Mouse (Mus musculus) splenic B cell, adult 2 months (primary cell): Measurements from ENCODE around the gene Raver2.
A peak's percentile ranks its signal among the peaks of the same experiment; 100 is the strongest.
"Not testable (repeated sequence)": the region's sequence is repeated elsewhere in the genome, so short reads cannot be mapped to it uniquely, and the experiment has no call there.

Experiments used
- DNase-seq: peaks from one replicate; pipeline ENCODE4 v3.0.0-alpha.2; 2011; ENCODE audit warnings: low read depth, low spot score
- H3K27me3 ChIP-seq: 2 replicates; pipeline ENCODE4 v1.6.1; 2012; ENCODE audit warnings: mild to moderate bottlenecking, low read length, moderate library complexity, mixed read lengths; ENCODE audit not compliant: control insufficient read depth, poor library complexity, insufficient read depth, severe bottlenecking
- H3K36me3 ChIP-seq: 2 replicates; pipeline ENCODE4 v1.6.1; 2012; ENCODE audit warnings: mild to moderate bottlenecking, low read length, moderate library complexity, mixed read lengths; ENCODE audit not compliant: control insufficient read depth, poor library complexity, insufficient read depth, severe bottlenecking

Gene Raver2

GRCm38 (mm10) chr4:101076425-101076824 lies 7.6 kb downstream of the Raver2 start:
- no peaks in the 10 kb centered on the region for H3K27me3 ChIP-seq

GRCm38 (mm10) chr4:101080016-101080415 lies 11.2 kb downstream of the Raver2 start:
- DNase-seq = no peak
- H3K36me3 ChIP-seq = no peaks in the 10 kb centered on the region
- no peaks in the 10 kb centered on the region for H3K27me3 ChIP-seq

More at GRCm38 (mm10) chr4:101076425-101076824, 7.6 kb downstream of the Raver2 start:
- no peak for DNase-seq
- no peaks in the 10 kb centered on the region for H3K36me3 ChIP-seq

GRCm38 (mm10) chr4:101082176-101082888 lies 13.5 kb downstream of the Raver2 start:
- Histone ChIP-seq H3K27me3 (no peaks in the 10 kb centered on the region), H3K36me3 (no peaks in the 10 kb centered on the region)
- no peak for DNase-seq

- no peak for DNase-seq
- H3K27me3 ChIP-seq = no peaks in the 10 kb centered on the region
These were observed 16.1 kb downstream of the Raver2 start for GRCm38 (mm10) chr4:101084863-101085262.

GRCm38 (mm10) chr4:101086040-101086439 lies 17.3 kb downstream of the Raver2 start:
- no peak for DNase-seq
- Histone ChIP-seq H3K27me3 (no peaks in the 10 kb centered on the region), H3K36me3 (no peaks in the 10 kb centered on the region)

More at GRCm38 (mm10) chr4:101084863-101085262, 16.1 kb downstream of the Raver2 start:
- H3K36me3 ChIP-seq = no peaks in the 10 kb centered on the region

- DNase-seq = no peak
- Histone ChIP-seq H3K36me3 (no peaks in the 10 kb centered on the region), H3K27me3 (no peaks in the 10 kb centered on the region)
These were observed 18.9 kb downstream of the Raver2 start for GRCm38 (mm10) chr4:101087721-101088120.

- H3K27me3 ChIP-seq, H3K36me3 ChIP-seq, DNase-seq: not testable (repeated sequence)
These were observed 21.8 kb downstream of the Raver2 start for GRCm38 (mm10) chr4:101090630-101091029.

GRCm38 (mm10) chr4:101093292-101093691 lies 24.5 kb downstream of the Raver2 start:
- no peak for DNase-seq
- H3K36me3 ChIP-seq = no peaks in the 10 kb centered on the region

GRCm38 (mm10) chr4:101107122-101107521 lies 38.3 kb downstream of the Raver2 start:
- no peak for DNase-seq
- Histone ChIP-seq H3K27me3 (no peaks in the 10 kb centered on the region), H3K36me3 (no peaks in the 10 kb centered on the region)

More at GRCm38 (mm10) chr4:101093292-101093691, 24.5 kb downstream of the Raver2 start:
- H3K27me3 ChIP-seq = no peaks in the 10 kb centered on the region

GRCm38 (mm10) chr4:101121002-101121401 lies 52.2 kb downstream of the Raver2 start:
- Histone ChIP-seq H3K27me3 (no peaks in the 10 kb centered on the region), H3K36me3 (no peaks in the 10 kb centered on the region)
- DNase-seq = no peak

- H3K36me3 ChIP-seq = no peaks in the 10 kb centered on the region
- DNase-seq = no peak
- no peaks in the 10 kb centered on the region; the same call in 1 of the 2 replicates for H3K27me3 ChIP-seq
These were observed 66.2 kb downstream of the Raver2 start for GRCm38 (mm10) chr4:101135013-101135412.

- Histone ChIP-seq H3K36me3 (no peaks in the 10 kb centered on the region), H3K27me3 (no peaks in the 10 kb centered on the region; the same call in 1 of the 2 replicates)
- DNase-seq = no peak
These were observed 67.1 kb downstream of the Raver2 start for GRCm38 (mm10) chr4:101135909-101136308.

GRCm38 (mm10) chr4:101137975-101138374 lies 69.2 kb downstream of the Raver2 start:
- DNase-seq = peak; percentile 48
- Histone ChIP-seq H3K27me3 (no peaks in the 10 kb centered on the region; the same call in 1 of the 2 replicates), H3K36me3 (no peaks in the 10 kb centered on the region)

- H3K36me3 ChIP-seq = no peaks in the 10 kb centered on the region
- H3K27me3 ChIP-seq = no peaks in the 10 kb centered on the region; the same call in 1 of the 2 replicates
- no peak for DNase-seq
These were observed 73.0 kb downstream of the Raver2 start for GRCm38 (mm10) chr4:101141768-101142167.

- Histone ChIP-seq H3K36me3 (no peaks in the 10 kb centered on the region), H3K27me3 (no peaks in the 10 kb centered on the region)
- DNase-seq = no peak
These were observed 75.1 kb downstream of the Raver2 start for GRCm38 (mm10) chr4:101143901-101144300.
